Mouse (Mus musculus): ENCODE data around the gene Tsc22d4. TPM values are rescaled to one million over a fixed set of nuclear protein-coding genes. Genes with fewer than 3 reads are reported as not detected.

Tsc22d4 gene
- polyA plus RNA-seq, 1 experiment from 2014 or later: 75.6 TPM

DNA sequence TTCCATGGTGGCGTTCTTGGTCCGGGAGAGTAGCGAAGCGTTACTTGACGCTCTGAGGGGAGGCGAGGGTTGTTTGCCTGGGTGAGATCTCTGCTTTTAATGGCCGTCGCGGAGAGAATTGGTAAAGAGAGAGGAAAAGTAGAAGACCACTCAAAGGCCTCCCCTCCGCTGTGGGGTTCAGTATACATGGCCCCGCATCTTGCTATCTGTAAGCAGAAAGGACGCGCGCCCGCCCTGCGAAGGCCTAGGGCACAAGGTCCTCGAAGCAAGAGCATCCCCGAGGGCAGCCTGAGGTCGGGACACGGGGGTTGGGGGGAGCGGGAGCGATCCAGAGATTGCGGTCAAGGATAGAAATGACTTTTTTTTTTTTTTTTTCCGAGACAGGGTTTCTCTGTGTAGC lies 42.6 kb downstream of the Tsc22d4 start:
- DNase-seq (ENCODE audit: low spot score): no peak
- peaks cover 20% of the 10 kb centered on the region for H3K36me3 ChIP-seq
- peaks cover 18% of the 10 kb centered on the region for H3K27me3 ChIP-seq (ENCODE audit: low read depth, poor library complexity, severe bottlenecking)
- WGBS: 69% methylated on average over 24 of the region's 24 CpGs
- H3K4me3 ChIP-seq: peak overlapping the region; percentile 91
- H3K9me3 ChIP-seq (replicated peaks): no peaks in the 10 kb centered on the region
- peak overlapping the region; percentile 95 for H3K27ac ChIP-seq (replicated peaks)
- peaks cover 30% of the 10 kb centered on the region for H3K4me1 ChIP-seq

DNA sequence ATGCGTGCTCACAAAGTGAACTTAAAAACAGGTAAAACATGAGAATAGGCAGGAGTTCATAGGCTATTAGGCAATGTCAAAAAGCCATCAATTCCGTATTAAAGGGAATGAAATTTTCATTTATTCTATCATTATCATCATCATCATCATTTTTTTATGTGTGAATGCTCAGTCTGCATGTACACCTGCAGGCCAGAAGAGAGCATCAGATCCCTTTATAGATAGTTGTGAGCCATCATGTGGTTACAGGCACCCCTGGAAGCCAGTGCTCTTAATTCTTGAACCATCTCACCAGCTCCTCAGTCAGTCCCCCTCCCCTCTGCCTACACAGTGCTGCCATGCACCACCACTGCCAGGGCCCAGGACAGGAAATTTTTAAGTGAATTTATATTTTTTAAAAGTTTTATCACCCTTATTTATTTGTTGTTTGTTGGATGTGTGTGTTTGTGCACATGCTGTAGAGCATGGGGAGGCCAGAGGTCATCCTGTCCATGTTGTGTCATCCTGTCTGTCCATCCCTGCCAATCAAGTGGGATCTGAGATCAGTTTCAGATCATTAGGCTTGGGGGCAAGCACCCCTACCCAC lies 43.5 kb downstream of the Tsc22d4 start:
- no peak overlapping the region for H3K4me3 ChIP-seq
- DNase-seq (ENCODE audit: low spot score): no peak
- H3K9me3 ChIP-seq (replicated peaks): no peaks in the 10 kb centered on the region
- WGBS: 86% methylated on average over 2 of the region's 2 CpGs
- peaks cover 12% of the 10 kb centered on the region for H3K36me3 ChIP-seq
- H3K27me3 ChIP-seq (ENCODE audit: low read depth, poor library complexity, severe bottlenecking): peaks cover 18% of the 10 kb centered on the region
- H3K4me1 ChIP-seq: peaks cover 21% of the 10 kb centered on the region
- H3K27ac ChIP-seq (replicated peaks): no peak overlapping the region

DNA sequence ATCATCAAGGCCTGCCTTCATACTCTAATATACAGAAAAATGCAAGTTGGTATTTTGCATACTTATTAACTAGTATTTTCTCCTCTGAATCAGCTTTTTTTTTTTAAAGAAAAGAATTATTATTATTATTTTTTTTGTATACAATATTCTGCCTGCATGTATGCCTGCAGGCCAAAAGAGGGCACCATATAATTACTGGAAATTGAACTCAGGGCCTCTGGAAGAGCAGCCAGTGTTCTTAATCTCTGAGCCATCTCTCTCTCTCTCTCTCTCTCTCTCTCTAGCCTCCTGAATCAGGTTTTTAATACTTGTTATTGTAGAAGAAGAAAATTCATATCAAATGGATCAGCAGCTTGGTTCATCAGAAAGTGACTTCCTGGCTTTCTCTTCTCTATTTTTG lies 46.0 kb downstream of the Tsc22d4 start:
- Histone ChIP-seq H3K4me3 (no peak overlapping the region), H3K4me1 (peaks cover 4% of the 10 kb centered on the region; the same call in 1 of the 2 replicates), H3K36me3 (no peaks in the 10 kb centered on the region), H3K9me3 (replicated peaks) (no peaks in the 10 kb centered on the region), H3K27ac (replicated peaks) (no peak overlapping the region), H3K27me3 (ENCODE audit: low read depth, poor library complexity, severe bottlenecking) (peaks cover 18% of the 10 kb centered on the region)
- no peak for DNase-seq (ENCODE audit: low spot score)

DNA sequence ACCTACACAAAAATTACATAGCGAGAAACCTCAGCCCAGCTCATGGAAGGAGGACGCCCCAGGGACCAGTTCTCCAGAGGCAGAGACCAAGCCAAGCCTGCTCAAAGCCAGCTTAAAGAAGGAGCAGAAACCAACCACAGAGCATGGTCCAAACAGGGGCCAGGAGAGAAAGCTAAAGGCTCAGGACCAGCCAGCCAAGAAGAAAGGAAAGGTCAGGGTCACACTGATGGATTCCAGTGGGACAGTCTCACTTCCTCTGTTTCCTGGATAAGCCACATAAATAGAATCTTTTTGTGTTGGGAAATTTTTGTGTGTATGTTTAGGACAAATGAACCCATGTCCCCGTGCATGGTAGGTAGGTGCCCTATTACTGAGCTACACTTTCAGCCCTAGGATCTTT lies 51.1 kb downstream of the Tsc22d4 start:
- Histone ChIP-seq H3K4me3 (no peak overlapping the region), H3K36me3 (no peaks in the 10 kb centered on the region), H3K9me3 (replicated peaks) (no peaks in the 10 kb centered on the region), H3K27me3 (ENCODE audit: low read depth, poor library complexity, severe bottlenecking) (no peaks in the 10 kb centered on the region), H3K4me1 (no peaks in the 10 kb centered on the region), H3K27ac (replicated peaks) (no peak overlapping the region)
- DNase-seq (ENCODE audit: low spot score): no peak
- 89% methylated on average over 3 of the region's 3 CpGs for WGBS

DNA sequence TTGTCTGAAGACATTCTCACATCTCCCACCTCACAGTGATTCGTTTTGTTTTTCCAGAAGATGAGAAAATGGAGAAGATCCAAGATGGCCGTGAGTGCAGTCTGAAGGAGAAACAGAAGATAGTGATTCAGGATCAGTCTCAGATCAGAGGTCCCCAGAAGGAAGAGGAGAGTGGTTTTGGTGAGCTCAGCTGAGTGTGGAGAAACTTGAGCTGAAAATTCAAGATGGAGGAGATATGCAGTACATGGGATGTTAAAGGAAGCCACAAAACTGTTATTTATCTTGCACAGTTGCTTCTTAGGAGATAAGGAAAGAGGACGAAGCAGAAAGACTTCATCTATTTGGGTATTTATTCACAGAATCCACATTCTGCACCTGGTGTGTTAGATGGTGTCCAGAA lies 55.4 kb downstream of the Tsc22d4 start:
- 84% methylated on average over 3 of the region's 3 CpGs for WGBS
- Histone ChIP-seq H3K36me3 (no peaks in the 10 kb centered on the region), H3K27me3 (ENCODE audit: low read depth, poor library complexity, severe bottlenecking) (no peaks in the 10 kb centered on the region), H3K9me3 (replicated peaks) (no peaks in the 10 kb centered on the region), H3K4me3 (no peak overlapping the region), H3K27ac (replicated peaks) (no peak overlapping the region), H3K4me1 (no peaks in the 10 kb centered on the region)
- no peak for DNase-seq (ENCODE audit: low spot score)

DNA sequence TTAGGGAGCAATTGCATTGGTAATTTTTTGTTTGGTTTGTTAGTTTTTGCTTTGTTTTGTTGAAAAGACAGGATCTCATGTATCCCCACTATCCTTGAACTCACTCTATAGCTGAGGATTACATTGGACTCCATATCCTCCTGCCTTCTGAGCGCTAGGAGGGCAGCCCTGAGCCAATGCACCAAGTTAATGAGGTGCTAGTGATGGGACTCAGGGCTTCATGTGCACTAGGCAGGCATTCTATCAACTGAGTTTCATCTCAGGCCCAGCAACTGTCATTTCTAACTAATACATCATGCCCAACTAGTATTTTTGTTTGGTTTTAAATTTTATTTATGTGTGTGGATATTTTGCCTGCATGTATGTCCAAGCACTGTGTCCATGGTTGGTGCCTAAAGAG lies 60.6 kb downstream of the Tsc22d4 start:
- no peaks in the 10 kb centered on the region for H3K36me3 ChIP-seq
- H3K4me1 ChIP-seq: no peaks in the 10 kb centered on the region
- H3K27me3 ChIP-seq (ENCODE audit: low read depth, poor library complexity, severe bottlenecking): no peaks in the 10 kb centered on the region
- DNase-seq (ENCODE audit: low spot score): no peak
- H3K9me3 ChIP-seq (replicated peaks): no peaks in the 10 kb centered on the region
- no peak overlapping the region for H3K27ac ChIP-seq (replicated peaks)
- WGBS: 64% methylated on average over 1 of the region's 1 CpGs
- H3K4me3 ChIP-seq: no peak overlapping the region

DNA sequence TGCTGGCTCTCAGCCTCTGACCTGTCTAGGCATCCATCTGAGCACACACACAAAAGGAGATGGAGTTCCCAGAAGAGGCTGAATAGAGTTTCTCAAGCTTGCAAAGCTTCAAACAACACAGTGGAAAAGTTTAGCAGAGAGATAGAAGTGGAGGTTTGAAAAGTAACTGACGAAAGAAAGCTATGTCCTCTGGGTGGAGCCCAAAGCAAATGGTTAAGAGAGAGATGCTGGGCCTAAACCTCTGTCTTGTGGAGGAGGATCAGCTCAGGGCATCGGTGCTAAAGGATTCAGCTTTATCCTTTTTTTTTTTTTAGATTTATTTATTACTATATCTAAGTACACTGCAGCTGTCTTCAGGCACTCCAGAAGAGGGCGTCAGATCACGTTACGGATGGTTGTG lies 62.8 kb downstream of the Tsc22d4 start:
- Histone ChIP-seq H3K9me3 (replicated peaks) (no peaks in the 10 kb centered on the region), H3K36me3 (no peaks in the 10 kb centered on the region), H3K4me3 (no peak overlapping the region), H3K27ac (replicated peaks) (no peak overlapping the region), H3K4me1 (no peaks in the 10 kb centered on the region), H3K27me3 (ENCODE audit: low read depth, poor library complexity, severe bottlenecking) (no peaks in the 10 kb centered on the region)
- 90% methylated on average over 5 of the region's 5 CpGs for WGBS
- no peak for DNase-seq (ENCODE audit: low spot score)

DNA sequence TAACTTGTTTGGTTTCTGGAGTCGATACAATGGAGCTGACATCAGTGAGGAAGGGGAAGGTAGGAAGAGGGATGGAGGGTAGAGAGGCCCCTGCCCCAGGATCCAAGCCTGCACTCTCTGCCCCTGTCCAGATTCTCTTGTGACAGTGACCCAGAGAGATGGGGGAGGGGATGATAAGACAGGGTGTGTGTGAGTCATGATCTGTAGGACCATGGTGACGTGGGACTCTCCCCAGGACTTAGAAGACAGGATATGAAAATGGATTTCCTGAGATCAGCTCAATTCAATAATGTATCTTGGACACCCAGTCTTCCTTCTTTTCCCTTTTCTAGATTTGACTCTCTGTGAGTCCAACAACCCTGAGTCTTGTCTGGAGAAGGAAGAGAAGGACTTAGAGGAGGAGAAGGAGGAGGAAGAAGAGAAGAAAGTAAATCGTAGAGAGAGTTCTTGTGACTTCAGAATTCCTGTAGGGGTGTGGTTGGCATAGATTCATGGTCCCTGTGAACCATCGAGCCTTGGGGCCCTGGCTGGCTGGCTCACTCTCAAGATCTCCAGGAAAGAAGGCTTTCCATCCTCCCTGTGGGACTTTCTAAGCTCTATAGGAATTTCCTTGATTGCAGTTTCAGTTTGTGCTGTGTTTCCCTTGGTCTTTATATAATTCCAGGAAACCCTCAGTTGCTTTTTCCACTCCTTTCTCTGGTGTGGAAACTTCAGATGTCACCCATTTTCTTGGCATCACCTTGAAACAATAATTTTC lies 72.1 kb downstream of the Tsc22d4 start:
- Histone ChIP-seq H3K9me3 (replicated peaks) (no peaks in the 10 kb centered on the region; the same call in 1 of the 2 replicates), H3K36me3 (no peaks in the 10 kb centered on the region), H3K4me3 (no peak overlapping the region), H3K27me3 (ENCODE audit: low read depth, poor library complexity, severe bottlenecking) (no peaks in the 10 kb centered on the region), H3K27ac (replicated peaks) (no peak overlapping the region), H3K4me1 (no peaks in the 10 kb centered on the region)
- DNase-seq (ENCODE audit: low spot score): no peak
- WGBS: 84% methylated on average over 4 of the region's 4 CpGs

Other genes with a start within 250 kb of the Tsc22d4 start
- gene Pop7, start 243.2 kb upstream of the Tsc22d4 start, polyA plus RNA-seq (2016; fragmentation: Nextera tagmentation; extraction: Ambion mirVana): 54.1 and 55.3 TPM in 2 replicates
- 15.1 and 16.4 TPM in 2 replicates for gene Gigyf1, start 227.2 kb upstream of the Tsc22d4 start, polyA plus RNA-seq (2016; fragmentation: Nextera tagmentation; extraction: Ambion mirVana)
- gene Epo, start 212.5 kb upstream of the Tsc22d4 start, polyA plus RNA-seq (2016; fragmentation: Nextera tagmentation; extraction: Ambion mirVana): 2.6 and 5.5 TPM in 2 replicates
- 400 and 414 TPM in 2 replicates for gene Gnb2, start 212.2 kb upstream of the Tsc22d4 start, polyA plus RNA-seq (2016; fragmentation: Nextera tagmentation; extraction: Ambion mirVana)
- 9.4 and 27.5 TPM in 2 replicates for gene Actl6b, start 192.2 kb upstream of the Tsc22d4 start, polyA plus RNA-seq (2016; fragmentation: Nextera tagmentation; extraction: Ambion mirVana)
- 1.9 and 2.2 TPM in 2 replicates for gene Tfr2, start 175.9 kb upstream of the Tsc22d4 start, polyA plus RNA-seq (2016; fragmentation: Nextera tagmentation; extraction: Ambion mirVana)
- 14.0 and 19.4 TPM in 2 replicates for gene Mospd3, start 144.7 kb upstream of the Tsc22d4 start, polyA plus RNA-seq (2016; fragmentation: Nextera tagmentation; extraction: Ambion mirVana)
- gene Pcolce, start 131.9 kb upstream of the Tsc22d4 start, polyA plus RNA-seq (2016; fragmentation: Nextera tagmentation; extraction: Ambion mirVana): 61.4 and 68.2 TPM in 2 replicates
- 0.25 and 0.28 TPM in 2 replicates for gene Fbxo24, start 116.7 kb upstream of the Tsc22d4 start, polyA plus RNA-seq (2016; fragmentation: Nextera tagmentation; extraction: Ambion mirVana)
- gene Lrch4, start 116.6 kb upstream of the Tsc22d4 start, polyA plus RNA-seq (2016; fragmentation: Nextera tagmentation; extraction: Ambion mirVana): 27.2 and 32.7 TPM in 2 replicates
- 14.0 and 15.4 TPM in 2 replicates for gene Gm20605, start 116.6 kb upstream of the Tsc22d4 start, polyA plus RNA-seq (2016; fragmentation: Nextera tagmentation; extraction: Ambion mirVana)
- gene Sap25, start 104.4 kb upstream of the Tsc22d4 start, polyA plus RNA-seq (2016; fragmentation: Nextera tagmentation; extraction: Ambion mirVana): 7.7 and 7.8 TPM in 2 replicates
- 0.36 and 0.48 TPM in 2 replicates for gene Irs3, start 100.0 kb upstream of the Tsc22d4 start, polyA plus RNA-seq (2016; fragmentation: Nextera tagmentation; extraction: Ambion mirVana)
- gene Agfg2, start 61.0 kb upstream of the Tsc22d4 start, polyA plus RNA-seq (2016; fragmentation: Nextera tagmentation; extraction: Ambion mirVana): 27.2 and 28.8 TPM in 2 replicates
- 5.1 and 8.4 TPM in 2 replicates for gene Nyap1, start 4.1 kb upstream of the Tsc22d4 start, polyA plus RNA-seq (2016; fragmentation: Nextera tagmentation; extraction: Ambion mirVana)
- 62.6 and 63.9 TPM in 2 replicates for gene Ppp1r35, start 33.1 kb downstream of the Tsc22d4 start, polyA plus RNA-seq (2016; fragmentation: Nextera tagmentation; extraction: Ambion mirVana)
- gene Mepce, start 41.9 kb downstream of the Tsc22d4 start, polyA plus RNA-seq (2016; fragmentation: Nextera tagmentation; extraction: Ambion mirVana): 11.7 and 12.5 TPM in 2 replicates
- 13.8 and 16.1 TPM in 2 replicates for gene Zcwpw1, start 42.1 kb downstream of the Tsc22d4 start, polyA plus RNA-seq (2016; fragmentation: Nextera tagmentation; extraction: Ambion mirVana)
- 0.19 and 1.1 TPM in 2 replicates for gene Pilra, start 90.6 kb downstream of the Tsc22d4 start, polyA plus RNA-seq (2016; fragmentation: Nextera tagmentation; extraction: Ambion mirVana)
- not detected in 2 replicates for gene Pilrb1, start 112.4 kb downstream of the Tsc22d4 start, polyA plus RNA-seq (2016; fragmentation: Nextera tagmentation; extraction: Ambion mirVana)
- gene Pilrb2, start 126.1 kb downstream of the Tsc22d4 start, polyA plus RNA-seq (2016; fragmentation: Nextera tagmentation; extraction: Ambion mirVana): not detected in 2 replicates
- not detected in 2 replicates for gene Cyp3a13, start 175.9 kb downstream of the Tsc22d4 start, polyA plus RNA-seq (2016; fragmentation: Nextera tagmentation; extraction: Ambion mirVana)
- 0.02 and 0.05 TPM in 2 replicates for gene Gjc3, start 217.4 kb downstream of the Tsc22d4 start, polyA plus RNA-seq (2016; fragmentation: Nextera tagmentation; extraction: Ambion mirVana)
- not detected in 2 replicates for gene Azgp1, start 235.8 kb downstream of the Tsc22d4 start, polyA plus RNA-seq (2016; fragmentation: Nextera tagmentation; extraction: Ambion mirVana)